Mouse (Mus musculus): ENCODE results near the gene Foxp1. TPM values are rescaled to one million over a fixed set of nuclear protein-coding genes. Genes with fewer than 3 reads are reported as not detected.

Foxp1 gene
- polyA plus RNA-seq, 1 experiment from 2014 or later: 39.3 TPM

DNA sequence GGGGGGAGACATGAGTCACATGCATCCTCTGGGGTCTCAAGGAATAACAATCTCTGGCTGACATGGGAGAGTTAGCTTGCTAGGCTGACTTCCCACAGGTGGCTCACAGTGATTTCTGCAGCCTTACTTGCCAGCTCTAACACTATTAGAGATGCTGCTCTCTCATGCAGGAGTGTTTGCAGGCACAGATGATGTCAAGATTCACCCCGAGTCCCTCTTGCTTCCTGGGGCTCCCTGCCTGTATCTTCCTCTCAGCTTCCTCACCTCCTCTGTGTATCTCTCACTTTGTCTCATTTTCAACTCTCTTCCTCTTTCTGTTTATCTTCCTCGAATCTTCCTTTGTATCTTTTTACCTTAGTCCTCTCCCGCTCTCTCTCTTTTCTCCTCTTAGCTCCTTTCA lies 334.6 kb downstream of the Foxp1 start:
- in situ Hi-C loops (cut with MboI; ENCODE audit: low pct_unique_long_range_greater_than_20kb): no loop called here
- ATAC-seq (no peak), DNase-seq (ENCODE audit: low read depth, low spot score) (no peak)
- POLR2A ChIA-PET: no interaction called here
- no peak for TF ChIP-seq CTCF (IDR thresholded peaks at IDR 0.05)
- H3K27me3 ChIP-seq: no peaks in the 10 kb centered on the region
- CTCF ChIA-PET: no interaction called here

DNA sequence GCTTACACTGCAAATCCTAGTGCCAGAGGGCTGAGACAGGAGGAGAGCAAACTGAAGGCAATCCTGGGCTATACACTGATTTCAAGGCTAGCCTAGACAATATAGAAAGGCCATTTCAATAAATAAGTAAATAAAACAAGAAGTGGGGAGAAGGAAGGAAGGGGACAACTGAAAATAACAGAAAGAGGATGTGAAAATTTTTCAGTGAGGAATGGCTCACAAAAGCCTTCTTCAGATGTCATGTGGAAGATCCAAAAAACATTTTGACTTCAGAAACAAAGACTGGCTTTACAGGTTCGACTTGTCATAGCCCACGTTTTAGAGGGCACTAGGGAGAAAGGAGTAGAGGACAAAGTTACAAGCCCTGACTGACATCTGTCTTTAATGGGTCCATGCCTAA lies 335.1 kb downstream of the Foxp1 start:
- DNase-seq (ENCODE audit: low read depth, low spot score) (no peak), ATAC-seq (no peak)
- TF ChIP-seq CTCF (IDR thresholded peaks at IDR 0.05): no peak
- POLR2A ChIA-PET: no interaction called here
- in situ Hi-C loops (cut with MboI; ENCODE audit: low pct_unique_long_range_greater_than_20kb): no loop called here
- CTCF ChIA-PET: no interaction called here
- H3K27me3 ChIP-seq: no peaks in the 10 kb centered on the region

DNA sequence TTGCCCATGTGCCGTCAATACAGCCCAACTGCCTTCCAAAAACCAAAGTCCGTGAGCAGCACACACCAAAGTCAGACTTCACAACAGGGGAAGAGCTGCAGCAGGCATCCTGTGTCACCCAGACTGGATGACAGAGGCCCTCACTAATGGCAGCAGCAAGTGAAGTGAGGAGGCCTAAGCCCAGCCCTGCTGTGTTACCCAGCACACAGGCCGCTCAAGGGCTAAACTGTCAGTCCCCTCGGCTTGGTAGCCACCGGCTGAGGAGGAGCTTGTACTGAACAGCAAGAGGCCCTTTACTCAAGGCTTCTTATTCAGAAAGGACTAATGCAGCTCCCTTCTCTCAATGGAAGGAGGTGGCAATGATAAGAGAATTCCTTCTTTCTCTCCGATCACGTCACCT lies 336.0 kb downstream of the Foxp1 start:
- no peak for DNase-seq (ENCODE audit: low read depth, low spot score)
- ATAC-seq: no peak
- ChIA-PET CTCF (no interaction called here), POLR2A (no interaction called here)
- in situ Hi-C loops (cut with MboI; ENCODE audit: low pct_unique_long_range_greater_than_20kb): no loop called here
- TF ChIP-seq CTCF (IDR thresholded peaks at IDR 0.05): no peak
- H3K27me3 ChIP-seq: no peaks in the 10 kb centered on the region

DNA sequence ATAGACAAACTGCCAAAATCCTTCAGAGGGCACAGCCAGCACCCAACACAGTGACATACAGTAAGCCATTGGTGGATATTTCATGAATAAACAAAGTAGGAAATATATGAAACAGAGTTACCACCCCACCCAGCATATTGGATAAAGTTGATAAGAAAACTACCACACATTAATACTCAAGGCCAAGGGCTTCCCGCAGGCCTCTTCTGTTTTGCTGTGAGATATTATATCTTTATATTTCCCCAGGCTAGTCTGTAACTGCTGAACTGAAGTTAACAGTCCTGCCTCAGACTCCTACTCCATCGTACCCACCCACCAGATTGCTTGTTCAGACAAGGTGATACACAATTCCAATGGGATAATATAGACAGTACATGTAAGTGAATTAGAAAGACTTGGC lies 336.7 kb downstream of the Foxp1 start:
- TF ChIP-seq CTCF (IDR thresholded peaks at IDR 0.05): no peak
- ATAC-seq (no peak), DNase-seq (ENCODE audit: low read depth, low spot score) (no peak)
- in situ Hi-C loops (cut with MboI; ENCODE audit: low pct_unique_long_range_greater_than_20kb): no loop called here
- CTCF ChIA-PET: no interaction called here
- H3K27me3 ChIP-seq: no peaks in the 10 kb centered on the region
- POLR2A ChIA-PET: no interaction called here

DNA sequence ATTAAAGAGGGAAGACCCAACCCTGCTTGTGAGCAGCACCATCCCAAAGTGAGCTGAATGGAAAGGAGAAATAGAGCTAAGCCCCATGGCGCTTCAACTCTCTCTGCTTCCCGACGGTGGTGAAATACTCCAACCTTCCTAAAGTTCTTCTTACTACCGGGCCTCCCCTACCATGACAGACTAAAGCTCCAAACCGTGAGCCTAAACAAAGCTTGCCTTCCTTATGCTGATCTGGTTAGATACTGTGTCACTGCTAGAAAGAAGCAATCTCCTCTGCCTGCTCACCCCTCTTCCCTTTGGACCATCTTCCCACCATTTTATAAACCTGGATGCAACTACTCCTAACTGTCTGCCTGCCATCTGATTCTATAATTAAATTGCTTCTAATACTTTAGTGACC lies 338.5 kb downstream of the Foxp1 start:
- POLR2A ChIA-PET: interaction anchor here (1.0 kb wide), 1 partner anchor 39 kb away, joined by 3 read pairs; no protein-coding TSS in a partner anchor
- CTCF ChIA-PET: interaction anchor here (1.4 kb wide), 1 partner anchor 18 kb away, joined by 4 read pairs; no protein-coding TSS in a partner anchor
- no peaks in the 10 kb centered on the region for H3K27me3 ChIP-seq
- DNase-seq (ENCODE audit: low read depth, low spot score) (no peak), ATAC-seq (no peak)
- TF ChIP-seq CTCF (IDR thresholded peaks at IDR 0.05): no peak
- in situ Hi-C loops (cut with MboI; ENCODE audit: low pct_unique_long_range_greater_than_20kb): no loop called here

DNA sequence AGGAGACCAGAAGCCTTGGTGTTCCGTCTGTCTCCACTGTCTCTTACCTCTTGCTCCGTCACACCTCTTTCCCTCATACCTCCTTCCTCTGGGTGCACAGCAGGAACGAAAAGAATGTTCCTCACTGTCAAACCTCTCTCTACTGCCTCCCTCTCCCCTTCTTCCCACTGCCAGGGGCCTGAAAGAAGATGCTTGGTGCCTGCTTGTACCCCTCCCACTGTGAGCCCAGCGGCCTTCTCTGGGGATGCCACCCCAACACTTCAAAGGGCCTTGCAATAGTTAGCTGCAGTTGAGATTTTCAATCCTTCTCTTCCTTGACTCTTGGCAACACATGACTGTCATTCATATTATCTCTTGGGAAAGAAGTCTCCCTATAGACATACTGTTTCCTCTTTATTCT lies 339.7 kb downstream of the Foxp1 start:
- no peaks in the 10 kb centered on the region for H3K27me3 ChIP-seq
- ChIA-PET CTCF (interaction anchor here (0.6 kb wide), 1 partner anchor 345 kb away, joined by 3 read pairs; no protein-coding TSS in a partner anchor), POLR2A (no interaction called here)
- no peak for TF ChIP-seq CTCF (IDR thresholded peaks at IDR 0.05)
- ATAC-seq: no peak
- in situ Hi-C loops (cut with MboI; ENCODE audit: low pct_unique_long_range_greater_than_20kb): no loop called here
- no peak for DNase-seq (ENCODE audit: low read depth, low spot score)

DNA sequence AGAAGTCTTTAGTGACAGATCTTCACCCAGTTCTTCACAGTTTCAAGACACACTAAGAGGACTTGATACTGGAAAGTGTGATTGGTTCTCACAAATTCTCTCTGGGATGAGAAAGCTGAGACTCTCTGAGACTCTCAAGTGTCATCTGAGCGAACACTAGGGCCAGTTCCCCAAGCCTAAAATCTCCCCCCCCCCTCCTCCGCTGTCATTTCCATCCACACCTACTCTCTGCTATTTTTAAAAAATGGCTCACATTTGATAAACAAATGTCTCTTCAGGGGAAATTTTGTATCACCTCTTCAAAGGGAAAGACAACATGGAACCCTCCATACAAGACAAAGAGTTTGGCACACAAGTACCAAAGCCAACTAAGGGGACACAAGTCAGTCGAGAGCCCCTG lies 346.3 kb downstream of the Foxp1 start:
- no peak for TF ChIP-seq CTCF (IDR thresholded peaks at IDR 0.05)
- ATAC-seq (no peak), DNase-seq (ENCODE audit: low read depth, low spot score) (no peak)
- in situ Hi-C loops (cut with MboI; ENCODE audit: low pct_unique_long_range_greater_than_20kb): no loop called here
- no peaks in the 10 kb centered on the region for H3K27me3 ChIP-seq
- ChIA-PET POLR2A (interaction anchor here (0.6 to 0.7 kb wide), 2 partner anchors 26 to 479 kb away, joined by 3 to 4 read pairs; no protein-coding TSS in a partner anchor), CTCF (no interaction called here)

DNA sequence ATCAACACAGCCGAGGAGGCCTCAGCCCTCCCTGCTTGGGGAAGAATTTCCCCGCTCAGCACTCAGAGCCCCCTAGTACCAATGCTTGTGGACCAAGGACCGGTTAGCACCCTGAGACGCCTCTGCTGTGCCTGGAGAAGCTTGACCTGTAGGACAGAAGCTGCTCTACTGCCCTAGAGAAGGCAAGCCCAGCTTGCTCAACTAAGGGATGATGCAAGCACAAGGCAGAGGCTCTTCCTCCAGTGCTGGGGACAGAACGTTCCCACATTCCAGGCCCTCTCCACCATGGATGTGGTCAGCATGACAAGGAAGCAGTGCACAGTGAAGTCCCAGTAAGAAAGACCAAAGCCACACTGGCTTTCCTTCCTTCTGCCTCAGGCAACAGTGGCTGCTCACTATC lies 347.1 kb downstream of the Foxp1 start:
- no peak for ATAC-seq
- TF ChIP-seq CTCF (IDR thresholded peaks at IDR 0.05): no peak
- no peaks in the 10 kb centered on the region for H3K27me3 ChIP-seq
- no peak for DNase-seq (ENCODE audit: low read depth, low spot score)
- ChIA-PET POLR2A (interaction anchor here (0.6 kb wide), 1 partner anchor 480 kb away, joined by 3 read pairs; no protein-coding TSS in a partner anchor), CTCF (no interaction called here)
- in situ Hi-C loops (cut with MboI; ENCODE audit: low pct_unique_long_range_greater_than_20kb): no loop called here

DNA sequence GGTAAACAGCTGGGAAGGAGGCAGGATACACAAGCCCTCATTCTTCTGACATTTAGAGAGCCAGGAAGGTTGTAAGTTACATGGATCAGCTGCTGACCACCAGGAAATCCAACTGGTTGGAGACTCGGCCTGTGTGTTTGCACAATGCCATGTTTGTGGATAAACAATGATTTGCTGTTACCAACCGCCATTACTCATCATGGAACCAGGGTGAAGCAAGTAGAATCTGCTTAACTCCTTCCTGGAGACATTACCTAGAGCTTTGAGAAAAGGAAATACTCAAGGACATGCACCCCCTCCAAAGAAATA lies 348.7 kb downstream of the Foxp1 start:
- no peak for DNase-seq (ENCODE audit: low read depth, low spot score)
- ChIA-PET CTCF (no interaction called here), POLR2A (interaction anchor here (0.6 to 0.9 kb wide), 2 partner anchors 18 to 110 kb away, joined by 3 read pairs; no protein-coding TSS in a partner anchor)
- ATAC-seq: no peak
- in situ Hi-C loops (cut with MboI; ENCODE audit: low pct_unique_long_range_greater_than_20kb): no loop called here
- H3K27me3 ChIP-seq: no peaks in the 10 kb centered on the region
- no peak for TF ChIP-seq CTCF (IDR thresholded peaks at IDR 0.05)

DNA sequence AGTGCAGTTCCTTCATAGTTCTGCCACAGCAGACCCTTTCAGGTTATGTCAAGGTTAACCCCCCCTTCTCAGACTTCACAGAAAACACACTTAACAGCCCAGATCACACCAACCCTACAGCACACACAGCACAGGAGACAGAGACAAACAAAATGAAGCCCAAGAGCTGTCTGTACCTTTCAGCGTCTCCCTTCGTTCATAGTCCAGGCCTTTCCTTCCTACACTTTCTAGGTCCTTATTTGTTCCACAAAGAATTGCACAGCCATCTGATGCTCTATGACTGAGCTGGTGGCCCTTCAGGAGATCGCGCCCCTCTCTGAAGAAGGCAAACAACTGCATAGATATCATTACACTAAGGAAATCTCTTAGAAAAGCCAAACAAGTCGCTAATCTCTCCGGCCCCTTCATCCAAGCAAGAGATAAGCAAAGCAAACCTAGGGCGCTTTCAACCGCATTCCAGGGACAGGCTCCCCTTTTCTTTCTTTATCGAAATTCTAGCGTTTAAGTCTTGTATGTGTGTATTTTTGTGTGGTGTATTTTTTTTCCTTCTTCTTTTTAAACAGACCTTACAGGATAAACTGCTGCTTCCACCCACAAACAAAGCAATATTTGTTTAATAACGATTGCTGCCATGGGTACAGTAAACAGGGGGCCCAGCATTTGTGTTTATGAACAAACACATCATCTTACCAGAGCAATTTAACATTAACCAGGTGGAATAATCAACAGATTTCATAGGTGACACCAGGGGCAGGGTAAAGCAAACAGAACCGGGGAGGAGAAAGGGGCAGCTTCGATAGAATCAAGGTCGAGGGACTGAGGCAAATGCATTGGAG lies 349.2 kb downstream of the Foxp1 start:
- ChIA-PET POLR2A (interaction anchor here (0.6 to 0.9 kb wide), 3 partner anchors 9 to 110 kb away, joined by 3 to 4 read pairs (median 3); no protein-coding TSS in a partner anchor), CTCF (interaction anchor here (1.1 kb wide), 1 partner anchor 12 kb away, joined by 3 read pairs; no protein-coding TSS in a partner anchor)
- no peak for TF ChIP-seq CTCF (IDR thresholded peaks at IDR 0.05)
- no peak for ATAC-seq
- in situ Hi-C loops (cut with MboI; ENCODE audit: low pct_unique_long_range_greater_than_20kb): no loop called here
- no peak for DNase-seq (ENCODE audit: low read depth, low spot score)
- no peaks in the 10 kb centered on the region for H3K27me3 ChIP-seq

DNA sequence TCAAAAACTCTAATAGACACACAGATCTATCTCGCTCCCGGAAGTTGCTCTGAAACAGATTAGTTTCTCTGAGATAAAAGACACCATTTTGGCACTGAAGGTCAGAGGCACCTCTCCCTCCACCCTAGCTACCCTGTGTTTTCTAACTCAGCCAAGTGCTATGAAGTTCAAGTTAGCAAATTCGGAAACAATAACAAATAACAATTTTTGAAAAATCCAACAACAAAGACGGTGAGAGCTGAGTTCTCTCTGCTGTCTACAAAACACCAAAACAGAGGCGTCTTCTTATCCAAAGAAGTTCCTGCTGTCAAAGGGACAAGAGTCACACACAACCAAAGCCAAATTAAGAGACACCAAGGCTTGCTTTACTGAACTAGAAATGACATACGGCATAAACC lies 349.9 kb downstream of the Foxp1 start:
- ChIA-PET CTCF (interaction anchor here (1.1 kb wide), 1 partner anchor 12 kb away, joined by 3 read pairs; no protein-coding TSS in a partner anchor), POLR2A (interaction anchor here (0.8 kb wide), 1 partner anchor 9 kb away, joined by 4 read pairs; no protein-coding TSS in a partner anchor)
- H3K27me3 ChIP-seq: no peaks in the 10 kb centered on the region
- in situ Hi-C loops (cut with MboI; ENCODE audit: low pct_unique_long_range_greater_than_20kb): no loop called here
- ATAC-seq (no peak), DNase-seq (ENCODE audit: low read depth, low spot score) (no peak)
- TF ChIP-seq CTCF (IDR thresholded peaks at IDR 0.05): no peak

Data from Patski (cell line).